Mouse (Mus musculus): ENCODE measurements at regions not wholly inside any gene's neighbourhood (a gene's known extent, or its start where the extent isn't known, plus 50 kb on each side); places are given as distances from the start of the nearest gene placed in this dataset. TPM values are rescaled to one million over a fixed set of nuclear protein-coding genes. Genes with fewer than 3 reads are reported as not detected.

Small RNA genes in the stretch of these regions (microRNA-seq; reads per million reads assigned to microRNA genes)
- not detected for gene Mir195b (ENCODE audit: borderline number of aligned reads)
